Mouse (Mus musculus) intestine, embryonic 14.5 days (tissue): ENCODE results near the gene Lonp2. TPM values are rescaled to one million over a fixed set of nuclear protein-coding genes. Genes with fewer than 3 reads are reported as not detected.

ENCODE experiments used
- ATAC-seq: fragments of 200-750 bp; cut with Nextera tagmentation; replicated peaks from 2 replicates; pipeline ENCODE4 v1.8.0; 2017; ENCODE audit warnings: low read depth, moderate number of reproducible peaks, moderate TSS enrichment, moderate library complexity; ENCODE audit not compliant: low FRiP score, low TSS enrichment
- DNase-seq: peaks from one replicate; pipeline ENCODE4 v3.0.0-alpha.2; 2018; ENCODE audit warnings: low spot score
- H3K27ac ChIP-seq: fragments of 300-500 bp; sonication (generic); 2 replicates; pipeline ENCODE4 v1.5.1; 2014; ENCODE audit warnings: low read depth, mild to moderate bottlenecking, control low read depth
- H3K27me3 ChIP-seq: fragments of 300-500 bp; sonication (generic); replicated peaks from 2 replicates; pipeline ENCODE4 v1.6.1; 2014; ENCODE audit warnings: low read length, control low read depth; ENCODE audit not compliant: control insufficient read depth, insufficient read depth
- H3K36me3 ChIP-seq: fragments of 300-500 bp; sonication (generic); 2 replicates; pipeline ENCODE4 v1.6.1; 2014; ENCODE audit warnings: low read length, control low read depth; ENCODE audit not compliant: control insufficient read depth, insufficient read depth
- H3K4me1 ChIP-seq: fragments of 300-500 bp; sonication (generic); replicated peaks from 2 replicates; pipeline ENCODE4 v1.6.1; 2014; ENCODE audit warnings: low read length, control low read depth, mixed read lengths; ENCODE audit not compliant: control insufficient read depth, insufficient read depth
- H3K4me2 ChIP-seq: fragments of 300-500 bp; sonication (generic); 2 replicates; pipeline ENCODE4 v1.6.1; 2014; ENCODE audit warnings: low read length
- H3K4me3 ChIP-seq: fragments of 300-500 bp; sonication (generic); 2 replicates; pipeline ENCODE4 v1.5.1; 2014; ENCODE audit warnings: low read depth, low read length, control low read depth, mixed read lengths
- H3K9ac ChIP-seq: fragments of 300-500 bp; sonication (generic); 2 replicates; pipeline ENCODE4 v1.6.1; 2014; ENCODE audit warnings: mild to moderate bottlenecking, low read length
- H3K9me3 ChIP-seq: fragments of 300-500 bp; sonication (generic); 2 replicates; pipeline ENCODE4 v1.6.1; 2016; ENCODE audit warnings: low read length, control low read depth; ENCODE audit not compliant: control insufficient read depth
- WGBS: fragments of 180-500 bp; shearing (Covaris S2); extraction: QIAGEN DNeasy Blood & Tissue Kit; methylation state at CpG from one replicate; pipeline ENCODE4 v1.1.7; 2014; 5-methylcytosine and 5-hydroxymethylcytosine counted together
- polyA plus RNA-seq: library from polyadenylated mRNA; unstranded; fragments of >200 nt; fragmentation: Nextera tagmentation; extraction: Ambion mirVana; gene quantifications from 2 replicates; pipeline ENCODE4 v1.2.1, GENCODE M21; 2014

The Lonp2 gene
- polyA plus RNA-seq, 1 experiment from 2014 or later: 47.2 TPM

GRCm38 (mm10) chr8:86603174-86603573 is 20.7 kb upstream of the Lonp2 start:
- no peaks in the 10 kb centered on the region for H3K27me3 ChIP-seq
- H3K9ac ChIP-seq: no peak overlapping the region
- no peaks in the 10 kb centered on the region for H3K4me1 ChIP-seq
- ATAC-seq (no peak), DNase-seq (no peak)
- H3K36me3 ChIP-seq: no peaks in the 10 kb centered on the region
- H3K4me2 ChIP-seq: no peak overlapping the region
- no peak overlapping the region for H3K27ac ChIP-seq
- no peak overlapping the region for H3K4me3 ChIP-seq
- no peaks in the 10 kb centered on the region for H3K9me3 ChIP-seq
- WGBS: 55% methylated on average over 2 of the region's 2 CpGs

- WGBS: 76% methylated on average over 3 of the region's 3 CpGs
- no peak for ATAC-seq
These were observed 19.2 kb upstream of the Lonp2 start for GRCm38 (mm10) chr8:86604676-86605075.

GRCm38 (mm10) chr8:86613798-86614197 is 10.0 kb upstream of the Lonp2 start:
- 68% methylated on average over 2 of the region's 2 CpGs for WGBS
- H3K9me3 ChIP-seq: no peaks in the 10 kb centered on the region
- H3K4me3 ChIP-seq: no peak overlapping the region
- H3K4me1 ChIP-seq: no peaks in the 10 kb centered on the region
- H3K27ac ChIP-seq: no peak overlapping the region
- H3K9ac ChIP-seq: no peak overlapping the region
- DNase-seq (no peak), ATAC-seq (no peak)
- no peak overlapping the region for H3K4me2 ChIP-seq
- no peaks in the 10 kb centered on the region for H3K36me3 ChIP-seq
- H3K27me3 ChIP-seq: no peaks in the 10 kb centered on the region

More at GRCm38 (mm10) chr8:86604676-86605075, 19.2 kb upstream of the Lonp2 start:
- no peaks in the 10 kb centered on the region for H3K4me1 ChIP-seq
- no peaks in the 10 kb centered on the region for H3K27me3 ChIP-seq
- no peak overlapping the region for H3K27ac ChIP-seq
- no peaks in the 10 kb centered on the region for H3K36me3 ChIP-seq
- no peak overlapping the region for H3K4me3 ChIP-seq
- H3K4me2 ChIP-seq: no peak overlapping the region
- no peak overlapping the region for H3K9ac ChIP-seq
- H3K9me3 ChIP-seq: no peaks in the 10 kb centered on the region
- DNase-seq: no peak

- Histone ChIP-seq H3K9me3 (no peaks in the 10 kb centered on the region), H3K27ac (no peak overlapping the region), H3K36me3 (no peaks in the 10 kb centered on the region), H3K4me1 (no peaks in the 10 kb centered on the region), H3K9ac (no peak overlapping the region), H3K4me2 (no peak overlapping the region), H3K27me3 (no peaks in the 10 kb centered on the region), H3K4me3 (no peak overlapping the region)
- no peak for ATAC-seq
- WGBS: 89% methylated on average over 6 of the region's 6 CpGs
- DNase-seq: no peak
These were observed 8.6 kb upstream of the Lonp2 start for GRCm38 (mm10) chr8:86615095-86615769.

GRCm38 (mm10) chr8:86617759-86618387 is 6.0 kb upstream of the Lonp2 start:
- H3K9ac ChIP-seq: no peak overlapping the region
- H3K27me3 ChIP-seq: no peaks in the 10 kb centered on the region
- DNase-seq: no peak
- no peaks in the 10 kb centered on the region for H3K36me3 ChIP-seq
- no peak overlapping the region for H3K4me3 ChIP-seq
- ATAC-seq: no peak
- 70% methylated on average over 7 of the region's 7 CpGs for WGBS
- no peaks in the 10 kb centered on the region for H3K4me1 ChIP-seq
- no peaks in the 10 kb centered on the region for H3K9me3 ChIP-seq
- H3K27ac ChIP-seq: no peak overlapping the region
- no peak overlapping the region for H3K4me2 ChIP-seq

- Histone ChIP-seq H3K27me3 (no peaks in the 10 kb centered on the region), H3K9me3 (no peaks in the 10 kb centered on the region), H3K36me3 (no peaks in the 10 kb centered on the region), H3K27ac (no peak overlapping the region), H3K4me2 (peak overlapping the region; percentile 59), H3K4me1 (peaks cover 10% of the 10 kb centered on the region), H3K4me3 (peak overlapping the region; percentile 92), H3K9ac (peak overlapping the region; percentile 48; the same call in 1 of the 2 replicates)
- no peak for DNase-seq
- no peak for ATAC-seq
- 1% methylated on average over 14 of the region's 14 CpGs for WGBS
These were observed 312 bp upstream of the Lonp2 start for GRCm38 (mm10) chr8:86623551-86623910.

- 38% methylated on average over 7 of the region's 7 CpGs for WGBS
- Histone ChIP-seq H3K4me2 (peak overlapping the region; percentile 76), H3K27ac (no peak overlapping the region), H3K9ac (peak overlapping the region; percentile 63), H3K27me3 (no peaks in the 10 kb centered on the region), H3K4me1 (peaks cover 10% of the 10 kb centered on the region), H3K36me3 (no peaks in the 10 kb centered on the region), H3K4me3 (peak overlapping the region; percentile 92), H3K9me3 (no peaks in the 10 kb centered on the region)
- ATAC-seq (no peak), DNase-seq (peak; percentile 51)
These were observed 1.1 kb downstream of the Lonp2 start for GRCm38 (mm10) chr8:86624915-86625314.

GRCm38 (mm10) chr8:86630212-86630611 is 6.4 kb downstream of the Lonp2 start:
- 83% methylated on average over 5 of the region's 5 CpGs for WGBS

GRCm38 (mm10) chr8:86631395-86631794 is 7.6 kb downstream of the Lonp2 start:
- Histone ChIP-seq H3K9me3 (no peaks in the 10 kb centered on the region), H3K27ac (no peak overlapping the region), H3K4me3 (no peak overlapping the region), H3K4me2 (no peak overlapping the region), H3K36me3 (peaks cover 31% of the 10 kb centered on the region), H3K4me1 (no peaks in the 10 kb centered on the region), H3K27me3 (no peaks in the 10 kb centered on the region), H3K9ac (no peak overlapping the region)
- DNase-seq: no peak
- ATAC-seq: no peak
- WGBS: 72% methylated on average over 4 of the region's 4 CpGs

More at GRCm38 (mm10) chr8:86630212-86630611, 6.4 kb downstream of the Lonp2 start:
- H3K9ac ChIP-seq: no peak overlapping the region
- H3K4me1 ChIP-seq: peaks cover 4% of the 10 kb centered on the region
- no peak overlapping the region for H3K4me3 ChIP-seq
- DNase-seq (no peak), ATAC-seq (no peak)
- no peak overlapping the region for H3K27ac ChIP-seq
- no peaks in the 10 kb centered on the region for H3K9me3 ChIP-seq
- no peaks in the 10 kb centered on the region for H3K27me3 ChIP-seq
- H3K4me2 ChIP-seq: no peak overlapping the region
- peaks cover 23% of the 10 kb centered on the region for H3K36me3 ChIP-seq
